Mouse (Mus musculus): ENCODE data around the gene Hsf5.

Gene Hsf5

GRCm38 (mm10) chr11:87642865-87643264 lies 25.9 kb downstream of the Hsf5 start:
- no peak for DNase-seq

GRCm38 (mm10) chr11:87654693-87655092 lies 37.7 kb downstream of the Hsf5 start:
- DNase-seq = no peak

GRCm38 (mm10) chr11:87659216-87659615 lies 42.3 kb downstream of the Hsf5 start:
- no peak for DNase-seq

- DNase-seq = peak; percentile 94
These were observed 45.4 kb downstream of the Hsf5 start, which contains the start of gene Rnf43 for GRCm38 (mm10) chr11:87662407-87662806. TSS of gene Rnf43 (plus strand) at chr11:87662722.

GRCm38 (mm10) chr11:87662822-87663221 lies 45.9 kb downstream of the Hsf5 start:
- DNase-seq = no peak

- no peak for DNase-seq
These were observed 47.0 kb downstream of the Hsf5 start for GRCm38 (mm10) chr11:87663948-87664347.

- no peak for DNase-seq
These were observed 47.6 kb downstream of the Hsf5 start for GRCm38 (mm10) chr11:87664521-87664920.

- DNase-seq = no peak
These were observed 48.3 kb downstream of the Hsf5 start for GRCm38 (mm10) chr11:87665224-87665623.

- no peak for DNase-seq
These were observed 48.7 kb downstream of the Hsf5 start for GRCm38 (mm10) chr11:87665658-87666057.

- DNase-seq = no peak
These were observed 49.5 kb downstream of the Hsf5 start for GRCm38 (mm10) chr11:87666256-87667035.

- DNase-seq = no peak
These were observed 50.4 kb downstream of the Hsf5 start for GRCm38 (mm10) chr11:87667107-87668090.

GRCm38 (mm10) chr11:87673282-87673681 lies 56.3 kb downstream of the Hsf5 start:
- DNase-seq = no peak

- no peak for DNase-seq
These were observed 58.6 kb downstream of the Hsf5 start for GRCm38 (mm10) chr11:87675606-87676005.

GRCm38 (mm10) chr11:87677756-87678155 lies 60.8 kb downstream of the Hsf5 start:
- DNase-seq = no peak

- DNase-seq = no peak
These were observed 61.6 kb downstream of the Hsf5 start for GRCm38 (mm10) chr11:87678545-87678944.

- no peak for DNase-seq
These were observed 62.0 kb downstream of the Hsf5 start for GRCm38 (mm10) chr11:87678976-87679375.

- DNase-seq = no peak
These were observed 63.8 kb downstream of the Hsf5 start for GRCm38 (mm10) chr11:87680786-87681185.

- DNase-seq = no peak
These were observed 65.1 kb downstream of the Hsf5 start for GRCm38 (mm10) chr11:87682096-87682495.

- no peak for DNase-seq
These were observed 66.0 kb downstream of the Hsf5 start for GRCm38 (mm10) chr11:87682838-87683571.

GRCm38 (mm10) chr11:87686407-87686806 lies 69.4 kb downstream of the Hsf5 start:
- DNase-seq = no peak

GRCm38 (mm10) chr11:87687246-87688225 lies 70.6 kb downstream of the Hsf5 start:
- no peak for DNase-seq
